Mouse (Mus musculus) gastrocnemius, adult 18-20 months (tissue): ENCODE measurements around the gene Cenpv. TPM values are rescaled to one million over a fixed set of nuclear protein-coding genes. Genes with fewer than 3 reads are reported as not detected.

Source experiments
- DNase-seq: peaks from one replicate; pipeline ENCODE4 v3.0.0; 2021; ENCODE audit warnings: low spot score
- total RNA-seq, 2 experiments: library from RNA; stranded (reverse); gene quantifications; 2 replicates each; pipeline ENCODE4 v1.2.3; 2021

Gene Cenpv
- total RNA-seq, 2 experiments from 2014 or later: 16.5 to 19.5 TPM

DNA sequence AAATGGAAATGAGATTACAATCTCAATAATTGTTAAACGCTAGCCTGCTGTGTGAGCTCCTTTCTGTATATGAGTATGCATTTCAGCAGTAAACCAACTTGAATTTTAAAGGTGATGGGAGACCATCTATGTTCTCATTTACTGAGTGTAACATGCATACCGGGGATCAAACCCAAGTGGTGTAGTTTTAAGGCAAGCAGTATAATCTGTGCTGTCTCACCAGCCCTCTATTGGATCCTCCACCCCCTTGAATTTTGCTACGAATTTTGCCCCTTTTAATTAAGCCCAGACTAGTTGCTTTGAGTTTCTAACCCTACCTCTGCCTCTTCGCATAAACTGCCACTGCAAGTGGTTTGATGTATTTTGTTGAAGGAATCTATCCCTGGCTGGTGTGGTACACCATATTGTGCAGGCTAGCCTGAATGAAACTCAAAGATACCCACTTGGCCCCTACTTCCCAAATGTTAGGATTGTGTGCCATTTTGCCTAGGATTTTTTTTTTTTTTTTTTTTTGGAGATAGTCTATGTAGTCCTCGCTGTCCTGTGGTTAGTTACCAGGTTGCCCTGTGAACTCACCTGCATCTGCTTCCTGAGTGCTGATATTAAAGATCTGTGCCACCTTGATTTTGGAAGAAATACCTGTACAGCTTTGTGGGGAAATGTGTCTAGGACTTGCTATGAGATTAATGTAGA is 15.2 kb upstream of the Cenpv start:
- DNase-seq: no peak

DNA sequence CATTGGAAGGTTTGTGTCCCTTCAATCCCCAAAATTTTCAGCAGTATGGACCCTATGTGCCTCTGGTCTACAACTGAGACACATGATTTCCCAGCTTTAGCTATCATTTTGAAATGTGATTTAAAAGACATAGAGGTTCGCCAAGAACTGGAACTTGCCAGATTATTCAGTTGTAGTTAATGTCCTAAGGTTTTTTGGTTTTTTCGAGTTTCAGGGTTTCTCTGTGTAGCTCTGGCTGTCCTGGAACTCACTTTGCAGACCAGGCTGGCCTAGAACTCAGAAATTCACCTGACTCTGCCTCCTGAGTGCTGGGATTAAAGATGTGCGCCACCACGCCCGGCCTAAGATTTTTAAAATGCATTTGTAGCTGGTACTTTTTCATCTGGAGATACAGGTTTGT is 14.6 kb upstream of the Cenpv start:
- no peak for DNase-seq

DNA sequence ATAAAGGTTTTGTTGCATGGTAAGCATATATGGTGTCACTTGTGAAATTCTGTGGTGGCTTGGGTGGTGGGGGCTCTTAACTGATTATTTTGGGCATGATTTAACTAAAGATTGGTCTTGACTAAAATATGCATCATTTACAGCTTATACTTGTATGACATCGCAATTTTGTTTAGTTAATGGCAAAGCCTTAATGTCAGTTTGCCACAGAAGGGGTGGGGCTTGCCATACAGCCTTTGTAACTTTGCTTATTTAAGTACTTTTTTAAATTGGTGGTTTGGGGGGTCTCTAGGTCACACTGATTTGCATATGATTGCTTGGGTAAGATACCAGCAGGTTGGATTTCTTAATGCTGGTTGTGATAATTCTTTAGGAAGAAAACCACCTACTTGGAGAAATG is 14.1 kb upstream of the Cenpv start:
- no peak for DNase-seq

DNA sequence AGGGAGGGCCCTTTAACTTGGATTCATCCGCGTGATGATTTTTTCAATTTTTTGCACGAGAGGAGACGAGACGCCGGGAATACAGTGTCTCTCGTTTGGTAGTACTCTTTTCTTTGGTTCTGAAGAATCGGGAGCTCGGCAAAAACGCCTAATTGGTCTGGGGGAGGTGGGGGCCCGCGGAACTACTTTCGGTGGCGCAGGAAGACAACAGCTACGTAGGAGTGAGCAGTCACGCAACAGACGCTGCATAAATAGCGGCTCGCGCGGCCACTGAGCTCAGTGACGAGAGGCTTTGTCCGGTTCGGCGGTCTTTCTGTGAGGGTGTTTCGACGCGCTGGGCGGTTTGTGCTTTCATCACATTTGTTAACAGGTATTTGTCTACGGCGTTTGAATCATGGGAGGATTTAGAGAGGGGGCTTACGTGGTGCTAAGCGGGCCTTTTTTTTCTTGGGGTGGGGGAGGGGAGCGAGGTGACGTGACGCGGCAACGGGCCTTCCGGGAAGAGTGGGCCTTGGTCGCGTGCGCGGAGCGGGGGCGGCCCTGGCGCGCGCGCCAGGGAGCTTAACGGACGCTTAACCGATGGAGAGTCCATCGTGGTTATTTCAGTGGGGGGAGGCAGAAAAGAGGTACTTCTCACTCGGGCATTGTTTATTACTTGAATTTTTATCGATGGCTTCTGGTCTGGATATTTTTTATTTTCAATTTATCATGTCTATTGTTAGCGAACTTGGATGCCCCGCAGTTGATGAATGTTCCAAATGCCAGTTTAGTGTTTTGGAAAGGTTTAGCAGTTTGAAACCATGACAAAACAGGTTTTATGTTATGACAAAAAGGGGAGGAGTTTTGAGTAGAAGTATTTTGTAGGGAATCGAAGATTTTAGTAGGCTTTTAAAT is 12.4 kb upstream of the Cenpv start:
- DNase-seq: peak; percentile 92

DNA sequence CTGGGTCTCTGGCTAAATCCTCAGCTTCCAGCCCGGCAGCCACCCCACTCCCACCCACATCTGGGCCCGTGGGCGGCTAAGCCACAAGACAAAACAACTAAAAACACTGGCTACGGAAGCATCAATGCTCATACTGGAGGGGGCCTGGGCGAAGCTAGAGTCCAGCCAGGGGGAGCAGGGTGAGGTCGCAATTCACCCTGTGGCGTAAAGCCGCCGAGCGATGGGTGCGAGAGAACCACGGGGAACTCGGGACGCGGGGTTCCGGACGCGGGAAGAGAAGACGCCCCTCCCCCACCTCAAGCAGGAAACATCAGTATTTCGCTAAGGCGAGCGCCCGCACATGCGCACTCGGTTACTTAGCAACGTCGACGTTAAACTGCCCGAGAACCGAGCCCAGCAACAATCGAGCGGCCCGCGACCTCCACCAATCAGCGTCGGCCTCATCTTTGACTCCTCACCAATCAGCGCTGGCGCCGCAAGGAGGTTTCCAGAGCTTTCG is 11.7 kb upstream of the Cenpv start, which contains the start of gene Ubb:
Gene Ubb, plus strand, starts transcription at position 445 of the 499 bp plus-strand sequence.
- peak; percentile 99 for DNase-seq

DNA sequence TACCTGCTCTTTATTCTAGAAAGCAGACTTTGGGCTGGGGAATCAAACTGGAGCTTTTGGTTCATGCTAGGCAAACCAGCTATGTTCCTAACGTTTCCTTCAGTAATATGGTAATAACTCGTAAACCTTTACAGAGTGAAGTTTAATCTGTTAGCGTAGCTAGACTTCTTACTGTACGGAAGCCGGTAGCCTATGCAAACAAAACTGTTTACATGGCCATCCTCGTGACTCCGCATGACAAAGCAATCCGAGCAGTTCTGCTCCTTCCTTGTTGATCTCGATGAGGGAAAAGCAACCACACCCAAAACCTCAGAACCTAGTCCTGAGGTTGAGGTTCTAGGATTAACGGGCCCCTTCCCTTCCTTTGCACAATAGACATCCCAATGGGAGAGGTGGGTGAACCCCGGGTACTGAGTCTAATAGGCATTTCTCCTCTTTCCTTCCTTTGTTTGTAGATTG is 11.2 kb upstream of the Cenpv start:
- DNase-seq: peak; percentile 68

DNA sequence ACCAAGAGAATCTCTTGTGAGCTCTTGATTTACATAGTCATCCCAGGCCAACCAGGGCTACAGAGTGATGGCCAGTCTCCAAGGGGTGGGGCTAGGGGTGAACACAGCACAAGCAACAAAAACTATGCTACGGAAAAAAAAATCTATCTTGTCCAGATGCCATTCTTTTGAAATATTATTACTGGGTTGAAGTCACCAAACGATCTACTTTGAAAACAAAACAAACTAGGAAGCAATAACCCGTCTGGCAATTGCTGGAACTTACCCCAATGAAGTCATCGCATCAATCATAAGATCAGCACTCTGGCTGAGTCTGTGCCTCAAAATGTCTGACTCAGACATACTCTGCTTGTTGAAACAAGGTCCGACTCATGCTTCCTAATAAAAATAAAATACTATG is 10.7 kb upstream of the Cenpv start:
- DNase-seq: peak; percentile 84

DNA sequence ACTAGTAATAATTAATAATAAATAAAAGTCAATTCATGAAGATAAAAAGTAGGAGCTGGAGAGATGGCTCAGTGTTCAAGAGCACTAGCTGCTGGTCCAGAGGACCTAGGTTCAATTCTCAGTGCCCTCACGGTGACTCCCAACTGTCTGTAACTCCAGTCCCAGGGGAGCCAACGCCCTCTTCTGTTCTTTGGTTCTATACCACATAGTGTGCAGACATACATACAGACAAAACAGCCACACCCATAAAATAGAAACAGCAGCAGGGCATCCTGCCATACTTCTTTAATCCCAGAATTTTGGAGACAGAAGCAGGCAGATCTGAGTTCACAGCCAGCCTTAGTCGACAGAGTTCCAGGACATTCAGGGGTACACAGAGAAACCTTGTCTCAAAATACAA is 4.9 kb upstream of the Cenpv start:
- DNase-seq: no peak

DNA sequence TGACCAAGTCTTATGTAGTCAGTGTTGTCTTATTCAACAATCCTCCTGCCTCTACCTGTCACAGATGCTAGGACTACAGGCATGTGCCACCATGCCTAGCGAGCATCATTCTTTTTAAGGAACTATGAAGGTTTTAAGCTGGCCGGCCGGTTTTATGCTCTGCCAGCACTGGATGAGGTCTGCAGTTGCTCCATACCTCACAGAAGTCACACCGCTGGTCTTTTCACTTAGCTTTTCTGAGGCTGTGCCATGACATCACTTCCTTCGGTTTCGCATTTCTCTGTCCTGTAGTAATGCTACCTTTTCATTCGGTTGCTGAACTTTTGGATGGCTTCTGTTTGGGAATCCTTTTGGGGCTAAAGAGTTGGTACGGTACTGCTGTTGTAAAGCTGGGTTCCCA is 2.5 kb upstream of the Cenpv start:
- no peak for DNase-seq

DNA sequence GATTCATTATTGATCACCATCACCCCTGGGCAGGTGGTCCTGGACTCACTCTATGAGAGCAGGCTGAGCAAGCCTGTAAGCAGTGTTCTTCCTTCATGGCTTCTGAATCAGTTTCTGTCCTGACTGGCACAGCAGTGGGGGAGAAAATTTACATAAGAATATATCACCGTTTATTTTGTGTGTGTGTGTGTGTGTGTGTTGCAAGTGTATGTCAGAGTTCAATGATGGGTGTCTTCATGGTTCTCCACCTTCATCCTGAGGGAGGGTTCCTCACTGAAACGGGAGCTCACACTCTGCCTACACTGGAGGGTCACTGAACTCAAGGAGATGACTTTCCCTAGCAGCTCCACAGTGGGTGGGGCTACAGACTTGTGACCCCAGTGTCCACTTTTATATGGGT is 1.9 kb upstream of the Cenpv start:
- no peak for DNase-seq

DNA sequence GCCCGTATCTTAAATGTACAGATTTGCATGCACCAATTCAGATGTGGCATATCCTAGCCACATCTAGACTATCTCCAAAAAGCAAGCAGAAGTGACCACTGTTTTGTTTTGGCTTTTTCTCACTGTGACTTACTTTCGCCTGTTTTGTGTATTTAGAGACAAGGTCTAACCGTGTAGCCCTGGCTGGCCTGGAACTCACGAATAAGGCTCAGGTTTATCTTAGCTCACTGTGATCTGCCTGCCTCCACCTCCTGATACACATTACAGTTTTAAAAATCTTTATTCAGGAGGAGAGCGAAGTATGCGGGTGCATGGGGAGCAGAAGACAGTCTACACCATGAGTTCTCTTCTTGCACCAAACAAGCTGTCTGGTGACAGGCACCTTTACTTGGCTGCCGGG is 1.1 kb upstream of the Cenpv start:
- DNase-seq: no peak

DNA sequence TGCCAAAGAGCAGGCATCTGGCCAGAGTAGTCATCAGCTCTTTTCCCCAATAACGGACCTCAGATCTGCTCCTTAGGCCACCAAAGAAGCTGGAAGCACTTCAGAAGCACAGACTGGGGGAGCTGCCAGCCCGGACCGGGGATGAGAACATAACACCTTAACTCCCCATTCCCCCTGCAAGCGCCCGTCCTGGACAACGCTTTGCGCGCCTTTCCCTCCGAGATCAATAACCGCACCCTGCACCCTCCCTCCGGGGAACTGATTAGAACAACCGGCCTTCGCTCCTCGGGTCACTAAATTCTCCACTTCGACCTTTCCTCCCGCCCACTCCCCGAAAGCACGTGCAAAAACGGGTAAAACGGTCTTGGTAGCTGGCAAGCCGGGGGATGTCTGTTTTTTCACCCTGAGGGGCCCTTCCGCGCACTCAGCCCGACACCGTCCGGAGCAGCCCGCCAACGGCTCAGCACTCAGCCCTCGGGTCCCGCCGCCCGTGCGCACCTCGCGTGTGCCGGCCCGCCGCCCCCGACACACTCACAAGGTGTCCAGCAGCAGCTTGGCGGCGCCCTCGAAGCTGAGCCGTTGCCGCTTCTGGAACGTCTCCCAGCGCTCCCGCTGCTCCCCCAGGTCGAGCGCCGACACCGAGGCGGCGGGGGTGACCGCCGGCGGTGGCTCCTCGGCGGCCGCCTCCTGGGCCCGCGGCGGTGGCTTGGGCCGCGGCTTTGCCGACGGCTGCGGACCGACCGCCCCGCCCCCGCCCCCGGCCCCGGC is 556 bp downstream of the Cenpv start:
- DNase-seq: peak; percentile 47

DNA sequence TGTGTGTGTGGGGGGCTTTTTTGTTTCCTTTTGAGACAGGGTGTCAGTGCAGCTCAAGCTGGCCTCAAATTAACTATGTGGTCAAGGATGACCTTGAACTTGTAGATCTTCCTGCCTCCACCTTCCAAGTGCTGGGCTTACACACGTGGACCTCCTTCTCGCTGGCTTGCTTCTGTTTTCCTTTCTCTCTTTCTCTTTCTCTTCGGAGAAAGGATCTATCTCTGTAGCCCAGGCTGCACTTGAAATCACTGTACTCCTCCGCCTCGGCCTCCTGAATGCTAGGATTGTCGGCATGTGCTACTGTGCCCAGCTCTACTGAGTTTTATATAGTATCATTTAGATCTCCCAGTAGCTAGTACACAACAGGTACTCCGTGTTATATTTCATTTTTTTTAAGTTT is 1.5 kb downstream of the Cenpv start:
- no peak for DNase-seq

DNA sequence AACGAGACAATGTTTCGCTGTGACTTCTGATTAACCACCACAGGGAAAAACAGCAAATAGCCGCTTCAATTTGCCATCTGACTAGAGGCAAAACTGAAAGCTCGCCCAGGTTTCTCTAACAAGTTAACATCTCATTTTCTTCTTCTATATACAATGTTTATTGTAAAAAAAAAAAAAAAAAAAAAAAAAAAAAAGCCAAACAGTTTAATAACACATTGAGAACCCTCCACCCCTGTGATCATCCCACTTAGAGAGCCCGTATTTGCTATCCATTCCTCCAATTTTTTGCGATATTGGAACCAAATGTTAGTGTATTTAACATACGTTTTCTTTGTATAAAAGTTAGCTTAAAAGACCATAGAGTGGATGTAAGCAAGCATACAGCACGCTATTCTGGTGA is 2.0 kb downstream of the Cenpv start:
- no peak for DNase-seq

DNA sequence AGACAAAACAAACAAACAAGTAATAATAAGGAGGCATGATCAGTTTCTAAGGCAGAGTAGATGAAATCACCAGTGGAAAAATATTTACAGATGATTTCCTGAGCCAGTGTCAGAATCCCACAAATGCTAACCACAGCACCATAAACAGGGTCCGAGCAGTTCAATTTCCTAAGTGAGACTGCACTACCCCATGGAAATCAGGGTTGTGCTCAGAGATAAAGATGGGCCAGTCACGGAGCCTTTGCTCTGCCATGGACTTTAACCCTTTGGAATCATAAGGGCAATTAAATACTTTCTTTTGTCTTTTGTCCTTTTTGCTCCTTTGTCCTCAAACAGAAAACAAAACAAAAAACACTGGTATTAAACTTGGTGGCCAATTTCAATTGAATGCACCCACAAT is 16.8 kb downstream of the Cenpv start:
- DNase-seq: no peak

DNA sequence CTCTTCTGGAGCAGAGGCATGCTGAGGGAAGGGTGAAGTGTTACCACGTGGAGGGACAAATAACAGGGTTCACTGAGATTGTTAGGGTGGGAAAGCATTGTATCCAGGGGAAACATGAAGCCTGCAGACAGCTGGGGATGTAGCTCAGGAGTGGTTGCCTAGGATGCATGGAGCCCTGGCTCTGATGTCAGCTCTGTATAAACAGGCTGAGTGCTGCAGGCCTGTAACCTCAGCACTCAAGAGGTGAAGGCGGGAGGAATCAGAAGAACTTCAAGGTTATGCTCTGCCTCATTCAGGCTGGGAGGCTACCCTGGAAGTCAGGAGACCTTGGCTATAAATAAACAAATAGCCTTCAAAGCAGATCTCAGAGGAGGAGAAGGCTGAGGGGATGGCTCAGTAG is 20.1 kb downstream of the Cenpv start:
- DNase-seq: no peak

DNA sequence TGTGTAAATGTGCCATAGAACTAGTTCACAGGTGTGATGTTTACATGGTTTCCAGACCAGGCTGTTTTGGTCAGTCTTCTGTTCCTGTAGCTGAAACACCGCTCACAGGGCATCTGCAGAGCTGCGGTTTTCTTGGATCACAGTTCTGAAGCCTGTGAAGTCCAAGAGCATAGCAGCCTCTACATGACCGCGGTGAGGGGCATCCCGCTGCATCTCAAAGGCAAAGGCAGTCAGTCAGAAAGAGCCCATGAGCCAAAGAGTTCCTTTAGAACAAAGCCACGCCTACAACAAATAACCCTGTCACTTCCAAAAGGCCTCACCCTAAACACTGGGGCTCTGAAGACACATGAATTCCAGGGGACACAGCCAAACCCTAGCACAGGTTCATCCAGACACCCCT is 25.8 kb downstream of the Cenpv start:
- DNase-seq: no peak

DNA sequence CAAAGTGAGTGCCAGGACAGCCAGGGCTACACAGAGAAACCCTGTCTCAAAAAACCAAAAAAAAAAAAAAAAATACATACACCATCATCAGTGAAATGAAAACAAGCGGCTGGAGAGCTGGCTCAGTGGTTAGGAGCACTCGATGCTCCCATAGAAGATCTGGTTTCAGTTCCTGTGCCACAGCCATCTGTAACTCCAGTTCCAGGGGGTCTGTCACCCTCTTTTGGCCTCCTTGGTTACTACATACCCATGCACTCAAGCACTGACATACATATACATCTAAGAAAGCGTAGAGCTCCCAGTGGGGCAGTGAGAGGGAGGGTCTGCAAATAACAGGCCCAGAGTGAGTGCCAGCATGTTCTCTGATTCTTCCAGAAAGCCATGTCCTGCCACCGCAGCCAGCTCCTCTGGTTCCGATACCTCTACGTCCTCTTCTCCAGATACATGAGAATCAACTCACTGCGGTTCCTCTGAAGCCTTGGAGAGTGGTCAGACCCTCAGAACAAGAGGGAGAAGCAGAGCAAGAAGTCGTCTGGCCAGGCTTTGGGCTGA is 26.5 kb downstream of the Cenpv start:
- DNase-seq: no peak

DNA sequence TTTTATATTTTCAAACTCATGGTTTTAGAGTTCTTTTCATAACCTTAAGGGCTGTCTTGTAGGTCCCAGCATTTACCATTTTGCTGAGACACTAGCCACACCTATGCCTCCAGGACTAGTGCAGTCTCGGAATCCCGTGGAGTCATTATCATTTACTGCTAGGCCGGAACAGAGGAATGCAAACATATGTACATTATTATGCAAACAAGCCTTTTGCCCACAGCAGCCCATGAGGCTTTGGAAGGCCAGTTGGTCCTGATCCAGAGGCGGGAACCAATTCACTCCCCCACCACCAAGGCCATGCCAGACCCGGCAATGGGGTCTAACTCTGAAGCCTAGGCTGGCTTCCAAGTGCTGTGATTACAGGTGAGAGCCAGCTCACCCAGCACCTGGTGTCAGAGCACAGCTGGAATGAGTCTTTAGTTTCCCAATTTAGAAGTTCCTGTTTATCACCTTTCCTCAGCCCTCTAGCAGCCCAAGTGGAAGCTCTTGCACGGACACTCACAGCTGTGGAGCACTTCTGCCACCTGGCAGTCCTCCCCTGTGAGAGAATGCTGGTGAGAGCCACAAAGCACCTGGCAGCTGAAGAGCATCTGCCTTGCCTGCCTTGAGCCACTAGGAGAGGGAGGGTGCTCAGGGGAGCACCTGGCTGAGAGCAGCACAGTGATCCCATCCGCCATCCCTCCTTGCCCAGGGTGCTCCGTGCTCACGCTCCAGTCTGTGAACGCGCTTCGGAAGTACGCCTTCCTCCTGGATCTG is 27.4 kb downstream of the Cenpv start:
- no peak for DNase-seq

DNA sequence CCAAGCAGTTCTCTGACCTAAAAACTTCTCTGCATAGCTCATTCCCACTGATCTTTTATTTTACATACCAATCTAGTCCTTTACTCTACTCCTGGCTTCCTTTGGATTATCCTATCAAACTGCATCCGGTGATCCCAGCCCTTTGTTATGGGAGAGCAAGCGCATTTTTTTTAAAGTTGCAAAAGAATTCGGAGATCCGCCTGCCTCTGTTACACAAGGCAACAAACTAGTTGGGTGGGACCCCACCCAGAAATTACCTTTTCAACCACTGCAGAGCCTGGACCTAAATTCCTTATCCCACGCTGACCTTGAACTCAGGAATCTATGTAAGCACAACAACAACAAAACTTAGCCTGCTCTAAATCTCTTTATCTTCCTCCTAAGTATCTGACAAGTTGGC is 28.1 kb downstream of the Cenpv start:
- no peak for DNase-seq

DNA sequence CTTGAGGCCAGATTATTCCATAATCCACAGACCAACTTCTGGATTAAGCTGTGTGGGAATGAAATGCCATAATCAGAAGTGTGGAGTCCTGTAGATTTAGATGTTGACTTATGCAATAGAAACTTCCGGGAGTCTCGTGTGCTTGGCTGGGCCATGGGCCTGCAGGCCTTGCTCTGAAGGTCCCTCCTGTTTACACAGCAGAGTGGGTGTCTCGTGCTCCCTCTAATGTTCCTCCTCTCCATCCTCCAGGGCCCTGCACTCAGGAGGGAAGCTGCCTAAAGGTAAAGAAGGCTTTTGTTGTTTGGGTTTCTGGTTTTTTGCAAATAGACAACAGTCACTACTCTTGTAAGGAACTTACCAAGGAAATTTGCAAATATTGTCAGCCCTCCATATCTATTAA is 29.5 kb downstream of the Cenpv start:
- DNase-seq: no peak
